Mouse (Mus musculus): ENCODE results near the gene March8. TPM values are rescaled to one million over a fixed set of nuclear protein-coding genes. Genes with fewer than 3 reads are reported as not detected.

March8 gene
- polyA plus RNA-seq, 1 experiment from 2014 or later, result 27.8 TPM

DNA sequence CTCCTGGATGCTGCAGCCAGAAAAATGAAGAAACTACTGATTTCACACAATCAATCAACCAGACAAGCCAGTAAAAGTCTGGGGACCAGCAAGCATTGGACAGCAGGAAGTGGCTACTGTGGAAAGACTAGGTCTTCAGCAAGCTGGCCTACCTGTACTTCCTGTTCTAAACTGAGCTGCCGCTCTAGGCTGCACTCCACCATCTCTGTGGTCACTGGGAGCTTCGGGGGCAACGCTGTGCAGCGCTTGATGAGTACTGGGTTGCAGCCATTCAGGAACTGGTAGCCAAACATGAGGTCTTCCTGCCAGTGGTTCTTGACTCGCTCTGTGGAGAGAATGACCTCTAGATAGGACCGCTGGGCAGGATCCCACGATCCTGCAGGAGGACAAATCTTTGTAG is 85.2 kb downstream of the March8 start:
- 75% methylated on average over 7 of the region's 7 CpGs for WGBS
- Histone ChIP-seq H3K27me3 (ENCODE audit: control insufficient read depth, insufficient read depth, low read depth, low read length) (no peaks in the 10 kb centered on the region), H3K9me3 (ENCODE audit: control insufficient read depth, low read length) (no peaks in the 10 kb centered on the region), H3K27ac (ENCODE audit: low read length) (no peak overlapping the region), H3K4me3 (ENCODE audit: low read length) (no peak overlapping the region), H3K36me3 (ENCODE audit: control insufficient read depth, insufficient read depth, low read length) (no peaks in the 10 kb centered on the region), H3K9ac (ENCODE audit: low read length) (no peak overlapping the region), H3K4me2 (ENCODE audit: low read depth, low read length) (no peak overlapping the region), H3K4me1 (replicated peaks; ENCODE audit: control insufficient read depth, insufficient read depth, low read length) (no peaks in the 10 kb centered on the region)
- no peak for ATAC-seq (ENCODE audit: low read depth)

DNA sequence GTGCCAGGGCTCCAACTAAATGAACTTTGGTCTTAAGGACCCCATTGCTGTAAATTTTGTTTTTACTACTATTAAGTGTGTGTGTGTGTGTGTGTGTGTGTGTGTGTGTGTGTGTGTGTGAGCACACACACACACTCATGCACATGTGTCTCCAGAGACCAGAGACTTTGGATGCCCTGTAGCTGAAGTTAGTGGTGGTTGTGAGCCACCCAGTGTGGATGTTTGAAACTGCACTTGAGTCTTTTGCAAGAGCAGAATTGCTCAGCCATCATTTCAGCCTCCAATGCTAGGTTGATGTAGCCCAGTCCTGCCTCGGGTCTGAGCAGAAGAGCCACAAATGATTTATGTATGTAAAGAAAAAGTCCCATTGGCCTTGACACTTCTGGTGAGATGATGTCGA is 85.8 kb downstream of the March8 start:
- 49% methylated on average over 2 of the region's 2 CpGs for WGBS
- no peaks in the 10 kb centered on the region for H3K9me3 ChIP-seq (ENCODE audit: control insufficient read depth, low read length)
- H3K9ac ChIP-seq (ENCODE audit: low read length), result no peak overlapping the region
- ATAC-seq (ENCODE audit: low read depth), result no peak
- no peaks in the 10 kb centered on the region for H3K36me3 ChIP-seq (ENCODE audit: control insufficient read depth, insufficient read depth, low read length)
- H3K27ac ChIP-seq (ENCODE audit: low read length), result no peak overlapping the region
- no peaks in the 10 kb centered on the region for H3K27me3 ChIP-seq (ENCODE audit: control insufficient read depth, insufficient read depth, low read depth, low read length)
- H3K4me3 ChIP-seq (ENCODE audit: low read length), result no peak overlapping the region
- H3K4me2 ChIP-seq (ENCODE audit: low read depth, low read length), result no peak overlapping the region
- H3K4me1 ChIP-seq (replicated peaks; ENCODE audit: control insufficient read depth, insufficient read depth, low read length), result no peaks in the 10 kb centered on the region

DNA sequence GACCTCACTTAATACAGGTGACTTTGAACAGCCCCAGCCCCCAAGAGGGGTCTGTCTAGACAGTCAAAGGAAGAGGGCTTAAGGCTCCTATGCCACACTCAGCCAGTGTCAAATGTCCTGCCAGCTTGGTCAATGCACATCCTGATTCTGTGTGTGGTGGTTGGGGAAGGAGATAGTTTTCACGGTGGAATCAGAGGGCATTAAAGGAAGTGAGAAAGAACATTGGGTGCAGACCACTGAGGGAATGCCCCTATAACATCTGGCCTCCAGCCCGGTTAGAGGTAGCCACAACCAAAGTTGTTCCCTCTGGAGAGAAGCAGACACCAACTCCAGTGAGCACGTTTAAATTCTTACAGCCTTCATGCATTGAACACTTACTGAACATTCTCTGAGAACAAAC is 89.7 kb downstream of the March8 start:
- no peak overlapping the region for H3K27ac ChIP-seq (ENCODE audit: low read length)
- no peak overlapping the region for H3K9ac ChIP-seq (ENCODE audit: low read length)
- H3K4me3 ChIP-seq (ENCODE audit: low read length), result no peak overlapping the region
- H3K4me1 ChIP-seq (replicated peaks; ENCODE audit: control insufficient read depth, insufficient read depth, low read length), result no peaks in the 10 kb centered on the region
- H3K9me3 ChIP-seq (ENCODE audit: control insufficient read depth, low read length), result peaks cover 4% of the 10 kb centered on the region; the same call in 1 of the 2 replicates
- 69% methylated on average over 3 of the region's 3 CpGs for WGBS
- no peaks in the 10 kb centered on the region for H3K27me3 ChIP-seq (ENCODE audit: control insufficient read depth, insufficient read depth, low read depth, low read length)
- no peaks in the 10 kb centered on the region for H3K36me3 ChIP-seq (ENCODE audit: control insufficient read depth, insufficient read depth, low read length)
- ATAC-seq (ENCODE audit: low read depth), result no peak
- H3K4me2 ChIP-seq (ENCODE audit: low read depth, low read length), result no peak overlapping the region

DNA sequence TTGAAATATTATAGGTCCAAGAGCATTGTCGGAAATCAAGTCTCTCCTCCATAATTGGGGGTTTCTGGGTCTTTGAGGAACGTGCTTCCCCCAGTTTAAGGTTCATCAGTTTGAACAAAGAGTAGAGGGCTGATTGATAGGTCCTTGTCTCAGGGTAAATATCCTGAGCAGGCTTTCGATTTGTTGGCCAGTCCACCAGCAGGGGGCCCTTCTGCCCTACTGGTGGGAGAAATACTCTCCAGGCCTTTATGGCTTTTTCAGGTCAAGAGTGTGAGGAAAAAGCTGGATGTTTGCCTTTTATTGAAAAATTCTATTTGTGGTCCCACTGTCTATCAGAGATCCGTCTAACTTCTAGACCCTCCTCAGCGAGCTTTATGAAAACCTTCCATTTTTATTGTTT is 90.5 kb downstream of the March8 start:
- H3K4me2 ChIP-seq (ENCODE audit: low read depth, low read length), result no peak overlapping the region
- no peaks in the 10 kb centered on the region for H3K36me3 ChIP-seq (ENCODE audit: control insufficient read depth, insufficient read depth, low read length)
- H3K4me1 ChIP-seq (replicated peaks; ENCODE audit: control insufficient read depth, insufficient read depth, low read length), result no peaks in the 10 kb centered on the region
- no peak overlapping the region for H3K9ac ChIP-seq (ENCODE audit: low read length)
- H3K27ac ChIP-seq (ENCODE audit: low read length), result no peak overlapping the region
- H3K4me3 ChIP-seq (ENCODE audit: low read length), result no peak overlapping the region
- peaks cover 4% of the 10 kb centered on the region; the same call in 1 of the 2 replicates for H3K9me3 ChIP-seq (ENCODE audit: control insufficient read depth, low read length)
- no peak for ATAC-seq (ENCODE audit: low read depth)
- H3K27me3 ChIP-seq (ENCODE audit: control insufficient read depth, insufficient read depth, low read depth, low read length), result no peaks in the 10 kb centered on the region
- WGBS, result 60% methylated on average over 5 of the region's 5 CpGs

DNA sequence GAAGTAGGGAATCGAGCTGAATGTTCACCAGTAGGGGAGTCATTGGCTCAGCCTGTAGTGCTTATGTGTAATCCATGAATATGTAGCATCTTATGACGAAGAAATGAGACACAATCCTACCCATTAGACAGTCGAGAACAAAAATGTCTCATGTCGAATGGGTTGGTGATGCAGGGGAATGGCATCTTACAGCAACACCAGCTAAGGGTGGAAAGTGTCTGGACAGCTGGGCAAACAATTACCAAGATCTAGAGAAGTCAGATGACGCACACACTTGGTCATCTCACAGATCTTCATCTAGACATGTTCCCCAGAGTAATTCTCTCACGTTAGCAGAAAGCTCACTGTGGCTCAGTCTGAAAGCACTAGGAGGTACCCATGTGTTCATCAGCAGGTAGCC is 101.0 kb downstream of the March8 start:
- Histone ChIP-seq H3K4me2 (ENCODE audit: low read depth, low read length) (no peak overlapping the region), H3K27ac (ENCODE audit: low read length) (no peak overlapping the region), H3K4me1 (replicated peaks; ENCODE audit: control insufficient read depth, insufficient read depth, low read length) (no peaks in the 10 kb centered on the region), H3K9me3 (ENCODE audit: control insufficient read depth, low read length) (no peaks in the 10 kb centered on the region), H3K27me3 (ENCODE audit: control insufficient read depth, insufficient read depth, low read depth, low read length) (no peaks in the 10 kb centered on the region), H3K36me3 (ENCODE audit: control insufficient read depth, insufficient read depth, low read length) (no peaks in the 10 kb centered on the region), H3K4me3 (ENCODE audit: low read length) (no peak overlapping the region), H3K9ac (ENCODE audit: low read length) (no peak overlapping the region)
- WGBS, result 72% methylated on average over 6 of the region's 6 CpGs
- ATAC-seq (ENCODE audit: low read depth), result no peak

DNA sequence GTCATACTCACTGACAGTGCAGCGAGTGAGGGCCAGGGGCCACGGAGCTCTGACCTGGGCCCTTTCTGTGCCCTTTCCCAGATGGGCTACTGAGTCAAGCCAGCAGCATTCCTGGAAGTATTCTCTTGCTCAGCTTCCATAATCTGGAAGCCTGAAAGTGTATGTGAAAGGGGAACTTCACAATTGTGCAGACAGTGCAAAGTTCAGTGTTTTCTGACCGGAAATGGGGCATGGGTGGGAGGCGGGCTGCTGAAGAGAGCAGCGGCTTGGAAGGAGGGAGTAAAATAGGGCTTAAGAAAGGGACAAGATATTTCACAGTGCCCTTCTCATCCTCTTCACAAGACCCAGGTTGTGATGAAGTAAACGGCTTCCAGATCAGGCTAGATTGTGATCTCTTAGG is 101.7 kb downstream of the March8 start:
- WGBS, result 73% methylated on average over 6 of the region's 6 CpGs
- no peak for ATAC-seq (ENCODE audit: low read depth)

DNA sequence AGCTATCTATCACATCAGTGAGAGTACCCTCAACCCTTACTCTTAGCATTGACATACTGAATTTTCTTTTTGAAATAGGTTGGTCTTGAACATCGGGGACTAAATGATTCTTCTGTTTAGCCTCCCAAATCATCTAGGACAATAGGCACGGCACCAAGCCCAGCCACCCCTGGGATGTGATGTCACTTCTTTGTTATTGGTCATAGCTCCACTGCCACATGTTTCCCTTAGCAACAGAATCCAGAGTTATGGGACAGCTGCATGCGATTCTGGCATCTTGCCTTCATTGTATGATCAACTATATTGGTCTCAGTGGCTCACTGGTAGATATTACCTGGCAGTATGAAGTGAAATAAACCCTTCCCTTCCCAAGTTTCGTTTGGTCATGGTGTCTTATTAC is 102.6 kb downstream of the March8 start:
- H3K27ac ChIP-seq (ENCODE audit: low read length), result no peak overlapping the region
- H3K4me2 ChIP-seq (ENCODE audit: low read depth, low read length), result no peak overlapping the region
- no peak overlapping the region for H3K4me3 ChIP-seq (ENCODE audit: low read length)
- no peaks in the 10 kb centered on the region for H3K9me3 ChIP-seq (ENCODE audit: control insufficient read depth, low read length)
- H3K9ac ChIP-seq (ENCODE audit: low read length), result no peak overlapping the region
- no peaks in the 10 kb centered on the region for H3K36me3 ChIP-seq (ENCODE audit: control insufficient read depth, insufficient read depth, low read length)
- 68% methylated on average over 4 of the region's 4 CpGs for WGBS
- no peak for ATAC-seq (ENCODE audit: low read depth)
- no peaks in the 10 kb centered on the region for H3K4me1 ChIP-seq (replicated peaks; ENCODE audit: control insufficient read depth, insufficient read depth, low read length)
- H3K27me3 ChIP-seq (ENCODE audit: control insufficient read depth, insufficient read depth, low read depth, low read length), result no peaks in the 10 kb centered on the region

More for the DNA sequence above, 101.7 kb downstream of the March8 start:
- Histone ChIP-seq H3K4me2 (ENCODE audit: low read depth, low read length) (no peak overlapping the region), H3K4me1 (replicated peaks; ENCODE audit: control insufficient read depth, insufficient read depth, low read length) (no peaks in the 10 kb centered on the region), H3K9me3 (ENCODE audit: control insufficient read depth, low read length) (no peaks in the 10 kb centered on the region), H3K27ac (ENCODE audit: low read length) (no peak overlapping the region), H3K9ac (ENCODE audit: low read length) (no peak overlapping the region), H3K36me3 (ENCODE audit: control insufficient read depth, insufficient read depth, low read length) (no peaks in the 10 kb centered on the region), H3K4me3 (ENCODE audit: low read length) (no peak overlapping the region), H3K27me3 (ENCODE audit: control insufficient read depth, insufficient read depth, low read depth, low read length) (no peaks in the 10 kb centered on the region)

DNA sequence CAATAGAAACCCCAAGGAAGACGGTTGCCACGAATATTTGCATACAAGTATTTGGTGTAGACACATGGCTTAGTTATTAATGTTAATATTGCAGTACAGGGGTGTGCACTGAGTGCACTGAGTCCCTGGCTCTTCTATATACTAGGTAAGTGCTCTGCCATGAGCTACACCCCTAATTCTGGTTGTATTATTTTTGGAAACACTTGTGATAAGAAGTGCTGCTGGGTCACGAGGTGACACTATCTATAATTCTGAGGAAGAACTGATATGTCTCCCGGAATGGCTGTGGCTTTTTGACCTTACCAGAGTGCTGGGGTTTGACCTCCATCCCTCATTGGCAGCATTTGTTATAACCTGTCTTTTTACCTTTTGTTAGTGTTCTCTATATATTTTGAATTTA is 103.0 kb downstream of the March8 start:
- Histone ChIP-seq H3K9ac (ENCODE audit: low read length) (no peak overlapping the region), H3K27ac (ENCODE audit: low read length) (no peak overlapping the region), H3K4me1 (replicated peaks; ENCODE audit: control insufficient read depth, insufficient read depth, low read length) (no peaks in the 10 kb centered on the region), H3K4me3 (ENCODE audit: low read length) (no peak overlapping the region), H3K4me2 (ENCODE audit: low read depth, low read length) (no peak overlapping the region), H3K9me3 (ENCODE audit: control insufficient read depth, low read length) (no peaks in the 10 kb centered on the region), H3K27me3 (ENCODE audit: control insufficient read depth, insufficient read depth, low read depth, low read length) (no peaks in the 10 kb centered on the region), H3K36me3 (ENCODE audit: control insufficient read depth, insufficient read depth, low read length) (no peaks in the 10 kb centered on the region)
- no peak for ATAC-seq (ENCODE audit: low read depth)
- WGBS, result 53% methylated on average over 4 of the region's 4 CpGs

DNA sequence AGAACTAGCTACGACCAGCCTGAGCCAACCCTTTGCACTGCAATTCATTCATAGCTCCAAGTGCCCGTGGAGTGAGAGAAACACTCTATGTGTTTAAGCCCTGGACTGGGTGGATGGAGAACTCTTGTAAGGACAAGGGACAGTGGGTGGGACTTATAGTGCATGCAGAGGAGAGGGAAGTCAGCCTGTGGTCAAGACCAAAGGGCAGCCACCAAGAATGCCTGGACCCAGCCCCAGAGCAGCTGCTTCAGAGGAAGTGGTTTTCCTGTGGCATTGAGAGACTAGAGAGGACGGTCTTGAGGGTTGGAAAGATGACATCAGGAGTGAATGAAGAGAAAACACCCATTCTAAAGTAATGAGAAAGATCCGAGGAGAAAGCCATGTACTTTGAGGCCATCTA is 118.0 kb downstream of the March8 start:
- Histone ChIP-seq H3K27me3 (ENCODE audit: control insufficient read depth, insufficient read depth, low read depth, low read length) (peaks cover 4% of the 10 kb centered on the region; the same call in 1 of the 2 replicates), H3K4me1 (replicated peaks; ENCODE audit: control insufficient read depth, insufficient read depth, low read length) (0 out of 2 replicates have a peak, but pooled peaks cover under 1% of the 10 kb centered on the region), H3K4me3 (ENCODE audit: low read length) (no peak overlapping the region), H3K4me2 (ENCODE audit: low read depth, low read length) (no peak overlapping the region), H3K9ac (ENCODE audit: low read length) (no peak overlapping the region), H3K9me3 (ENCODE audit: control insufficient read depth, low read length) (no peaks in the 10 kb centered on the region), H3K36me3 (ENCODE audit: control insufficient read depth, insufficient read depth, low read length) (no peaks in the 10 kb centered on the region), H3K27ac (ENCODE audit: low read length) (no peak overlapping the region)
- 70% methylated on average over 4 of the region's 4 CpGs for WGBS
- ATAC-seq (ENCODE audit: low read depth), result no peak

DNA sequence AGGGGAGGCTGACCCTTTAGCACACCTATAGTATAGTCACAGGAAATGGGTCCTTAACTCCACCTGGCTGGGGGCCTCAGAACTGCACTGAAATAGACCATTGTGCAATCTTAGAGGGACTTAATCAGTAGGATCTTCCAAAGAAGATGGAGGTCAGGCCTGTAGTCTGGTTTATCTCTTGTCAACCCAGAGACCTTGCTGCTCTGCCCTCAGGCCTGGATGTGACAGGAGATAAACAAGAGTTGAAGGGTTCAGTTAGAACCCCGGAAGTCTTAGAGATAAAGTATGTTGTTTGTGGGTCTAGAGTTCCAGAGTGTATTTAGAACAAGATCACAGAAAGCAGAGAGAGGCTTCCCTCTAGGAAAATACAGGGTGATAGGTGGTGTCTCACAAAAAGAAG is 118.7 kb downstream of the March8 start:
- Histone ChIP-seq H3K4me2 (ENCODE audit: low read depth, low read length) (no peak overlapping the region), H3K4me1 (replicated peaks; ENCODE audit: control insufficient read depth, insufficient read depth, low read length) (0 out of 2 replicates have a peak, but pooled peaks cover 2% of the 10 kb centered on the region), H3K36me3 (ENCODE audit: control insufficient read depth, insufficient read depth, low read length) (no peaks in the 10 kb centered on the region), H3K4me3 (ENCODE audit: low read length) (no peak overlapping the region), H3K27ac (ENCODE audit: low read length) (no peak overlapping the region), H3K9ac (ENCODE audit: low read length) (no peak overlapping the region), H3K9me3 (ENCODE audit: control insufficient read depth, low read length) (no peaks in the 10 kb centered on the region), H3K27me3 (ENCODE audit: control insufficient read depth, insufficient read depth, low read depth, low read length) (peaks cover 11% of the 10 kb centered on the region)
- WGBS, result 26% methylated on average over 1 of the region's 1 CpGs
- ATAC-seq (ENCODE audit: low read depth), result no peak
